ENCODE assay signal across 15 mouse cellular contexts in the genomic region with DNA sequence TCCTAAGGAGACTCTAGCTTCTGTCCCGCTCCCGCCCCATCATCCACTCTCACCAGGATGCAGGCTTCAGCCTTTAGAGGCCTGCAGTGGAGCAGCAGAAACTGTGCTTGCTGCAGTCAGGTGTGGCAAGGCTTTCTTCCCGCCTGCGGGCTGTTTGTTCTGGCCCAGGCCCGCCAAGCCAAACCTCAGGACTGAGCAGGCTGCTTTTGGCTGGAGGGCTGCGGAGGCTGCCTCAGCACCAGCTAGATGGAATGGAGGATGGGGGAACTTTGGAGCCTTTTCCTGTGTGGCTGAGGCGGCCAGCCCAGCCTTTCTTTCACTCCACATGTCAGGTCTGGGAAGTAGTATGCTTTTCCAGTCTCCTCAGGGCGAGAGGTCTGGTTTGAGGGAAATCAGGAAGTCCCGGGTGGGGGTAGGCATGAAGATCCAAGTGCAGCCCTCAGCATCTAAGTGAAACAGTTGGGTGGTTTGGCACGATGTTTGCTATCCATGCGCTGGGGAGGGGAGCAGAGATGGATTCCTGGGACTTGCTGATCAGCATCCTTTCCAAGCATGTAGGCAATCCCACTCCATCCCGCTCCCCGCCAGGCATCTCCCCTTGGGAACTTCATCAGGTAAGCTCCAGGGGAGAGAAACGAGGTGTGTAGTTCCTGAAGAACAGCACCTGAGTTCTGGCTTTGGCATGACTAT. TPM values are rescaled to one million over a fixed set of nuclear protein-coding genes. Genes with fewer than 3 reads are reported as not detected.
DNase-seq lines count a peak whose midpoint lies in the region; ATAC-seq and TF ChIP-seq lines count a peak whose summit lies in the region.
"Had no signal": no experiment of that assay in that cellular context is flagged by ENCODE, and none has a peak within 500 bp of the region (broad histone marks: within the 10 kb centered on the region; RNA-seq: fewer than 3 reads in every experiment).

No protein-coding gene starts in this region.

- no peak for ATAC-seq in kidney, embryonic 14.5 days (ENCODE audit: low FRiP score, low TSS enrichment)
- peak; percentile 57; the same call in 1 of the 2 replicates for ATAC-seq in embryonic facial prominence, embryonic 13.5 days (ENCODE audit: insufficient number of reproducible peaks, insufficient read depth, low FRiP score, low TSS enrichment, low read depth)
- ATAC-seq: forebrain, embryonic 15.5 days; hindbrain, postnatal 0 days; midbrain, embryonic 15.5 days had no signal

- in situ Hi-C loops in CH12.LX (cut with MboI; ENCODE audit: low pct_ligation_motif_present, low pct_unique_long_range_greater_than_20kb, low sequenced_read_pairs): no loop called here

- H3K9me3 ChIP-seq in kidney, embryonic 14.5 days (ENCODE audit: control insufficient read depth, low read length): no peaks in the 10 kb centered on the region
- H3K9me3 ChIP-seq in CH12.LX (replicated peaks; ENCODE audit: low read length): no peaks in the 10 kb centered on the region
- H3K9me3 ChIP-seq in embryonic facial prominence, embryonic 13.5 days: no peaks in the 10 kb centered on the region
- H3K9me3 ChIP-seq: forebrain, embryonic 15.5 days; midbrain, embryonic 15.5 days had no signal

- dilution Hi-C loops in CH12.LX (cut with MboI; ENCODE audit: extremely low pct_ligation_motif_present, extremely low pct_unique_long_range_greater_than_20kb, low sequenced_read_pairs): no loop called here

- no peak for DNase-seq in kidney, adult 18-20 months
- no peak for DNase-seq in CH12.LX (ENCODE audit: extremely low read depth)
- DNase-seq in layer of hippocampus, postnatal 36 days: peak; percentile 35 to 38
- no peak for DNase-seq in testis, postnatal 10 days (ENCODE audit: low spot score)
- no peak for DNase-seq in ovary, postnatal 10 days (ENCODE audit: low spot score)
- no peak for DNase-seq in right cerebral cortex, adult 18-20 months
- DNase-seq: gastrocnemius, postnatal 10 days; lung, postnatal 14 days; right cerebral cortex, postnatal 14 days; thymus, postnatal 36 days had no signal

- no peaks in the 10 kb centered on the region for H3K4me1 ChIP-seq in kidney, embryonic 14.5 days (ENCODE audit: control insufficient read depth, insufficient read depth, low read length)
- H3K4me1 ChIP-seq in CH12.LX (ENCODE audit: control insufficient read depth in 1 of 2, insufficient read depth in 2 of 2): peaks cover 17 to 73% of the 10 kb centered on the region in 2 experiments
- peaks cover 8% of the 10 kb centered on the region for H3K4me1 ChIP-seq in embryonic facial prominence, embryonic 13.5 days
- H3K4me1 ChIP-seq: forebrain, embryonic 15.5 days; midbrain, embryonic 15.5 days had no signal

- no peak overlapping the region for H3K9ac ChIP-seq in kidney, embryonic 14.5 days (ENCODE audit: low read depth, low read length)
- H3K9ac ChIP-seq in CH12.LX (ENCODE audit: insufficient read depth, low read depth): no peak overlapping the region
- peak overlapping the region; percentile 16; the same call in 1 of the 2 replicates for H3K9ac ChIP-seq in embryonic facial prominence, embryonic 13.5 days
- H3K9ac ChIP-seq: forebrain, embryonic 15.5 days; midbrain, embryonic 15.5 days had no signal

- no peak for TF ChIP-seq RAD21 in CH12.LX (IDR thresholded peaks at IDR 0.05; ENCODE audit: low read depth, low read length)

- TF ChIP-seq POLR2A in CH12.LX (IDR thresholded peaks at IDR 0.05; ENCODE audit: low read depth, low read length): no peak

- peaks cover 96% of the 10 kb centered on the region for H3K79me2 ChIP-seq in CH12.LX (replicated peaks; ENCODE audit: control insufficient read depth, extremely low read depth, insufficient read depth, poor library complexity, severe bottlenecking)

- no peak for TF ChIP-seq EP300 in CH12.LX (IDR thresholded peaks at IDR 0.05; ENCODE audit: low read length)

- no peaks in the 10 kb centered on the region for H3K36me3 ChIP-seq in kidney, embryonic 14.5 days (ENCODE audit: control insufficient read depth, insufficient read depth, low read length)
- peaks cover 18 to 66% of the 10 kb centered on the region in 2 experiments for H3K36me3 ChIP-seq in CH12.LX (replicated peaks in 1 of 2; ENCODE audit: control insufficient read depth in 1 of 2, insufficient read depth in 1 of 2, low read length in 1 of 2)
- H3K36me3 ChIP-seq in embryonic facial prominence, embryonic 13.5 days: no peaks in the 10 kb centered on the region
- H3K36me3 ChIP-seq: forebrain, embryonic 15.5 days; midbrain, embryonic 15.5 days had no signal

- TF ChIP-seq CTCF in CH12.LX (conservative IDR thresholded peaks at IDR 0.05 in 1 of 2, IDR thresholded peaks at IDR 0.05 in 1 of 2; ENCODE audit: low read depth in 2 of 2, low read length in 2 of 2): no peak

- H3K27ac ChIP-seq in kidney, embryonic 14.5 days (ENCODE audit: low read depth, low read length): 0 out of 2 replicates have a peak overlapping the region, but pooled peaks have one; percentile 1
- H3K27ac ChIP-seq in CH12.LX (ENCODE audit: insufficient read depth, low read depth): peak overlapping the region; percentile 4
- H3K27ac ChIP-seq in embryonic facial prominence, embryonic 13.5 days: peak overlapping the region; percentile 80
- H3K27ac ChIP-seq: forebrain, embryonic 15.5 days; hindbrain, postnatal 0 days; midbrain, embryonic 15.5 days had no signal

- H3K27me3 ChIP-seq in kidney, embryonic 14.5 days (ENCODE audit: control insufficient read depth, insufficient read depth, low read length): no peaks in the 10 kb centered on the region
- no peaks in the 10 kb centered on the region for H3K27me3 ChIP-seq in CH12.LX (replicated peaks)
- no peaks in the 10 kb centered on the region for H3K27me3 ChIP-seq in embryonic facial prominence, embryonic 13.5 days
- H3K27me3 ChIP-seq: forebrain, embryonic 15.5 days; midbrain, embryonic 15.5 days had no signal

- WGBS in kidney, embryonic 14.5 days: 67% methylated on average over 14 of the region's 14 CpGs
- WGBS in embryonic facial prominence, embryonic 13.5 days: 50% methylated on average over 14 of the region's 14 CpGs

- no peak overlapping the region for H3K4me3 ChIP-seq in kidney, embryonic 14.5 days (ENCODE audit: low read length)
- H3K4me3 ChIP-seq in CH12.LX (replicated peaks in 1 of 3; ENCODE audit: low read depth in 2 of 3, low read length in 2 of 3, poor library complexity in 1 of 3): no peak overlapping the region
- H3K4me3 ChIP-seq in embryonic facial prominence, embryonic 13.5 days: no peak overlapping the region
- H3K4me3 ChIP-seq: forebrain, embryonic 15.5 days; midbrain, embryonic 15.5 days had no signal

- H3K4me2 ChIP-seq in kidney, embryonic 14.5 days (replicated peaks; ENCODE audit: low read depth, low read length): no peak overlapping the region
- no peak overlapping the region for H3K4me2 ChIP-seq in CH12.LX (ENCODE audit: insufficient read depth, low read depth, poor library complexity, severe bottlenecking)
- H3K4me2 ChIP-seq in embryonic facial prominence, embryonic 13.5 days: no peak overlapping the region
- H3K4me2 ChIP-seq: forebrain, embryonic 15.5 days; midbrain, embryonic 15.5 days had no signal

TF ChIP-seq in CH12.LX, 34 proteins besides CTCF, POLR2A, EP300 and RAD21:
- no peak for TF ChIP-seq USF2 (conservative IDR thresholded peaks at IDR 0.05; ENCODE audit: low read depth, low read length)
- TF ChIP-seq NRF1 (IDR thresholded peaks at IDR 0.05; ENCODE audit: low read depth, low read length): no peak
- no peak for TF ChIP-seq KAT2A (IDR thresholded peaks at IDR 0.05; ENCODE audit: insufficient replicate concordance, low read length)
- no peak for TF ChIP-seq MAZ (IDR thresholded peaks at IDR 0.05; ENCODE audit: low read depth, low read length)
- TF ChIP-seq BHLHE40 (IDR thresholded peaks at IDR 0.05; ENCODE audit: low read depth, low read length): no peak
- TF ChIP-seq ETS1 (conservative IDR thresholded peaks at IDR 0.05; ENCODE audit: low read depth, low read length): no peak
- no peak for TF ChIP-seq TCF12 (IDR thresholded peaks at IDR 0.05; ENCODE audit: low read depth, low read length)
- TF ChIP-seq ELF1 (IDR thresholded peaks at IDR 0.05; ENCODE audit: low read depth, low read length): no peak
- TF ChIP-seq PAX5 (IDR thresholded peaks at IDR 0.05; ENCODE audit: low read length): no peak
- no peak for TF ChIP-seq GABPA (IDR thresholded peaks at IDR 0.05; ENCODE audit: insufficient replicate concordance, low read depth, low read length)
- no peak for TF ChIP-seq NELFE (IDR thresholded peaks at IDR 0.05; ENCODE audit: low read depth, low read length)
- no peak for TF ChIP-seq ZMIZ1 (IDR thresholded peaks at IDR 0.05; ENCODE audit: low read depth, low read length)
- no peak for TF ChIP-seq CHD2 (IDR thresholded peaks at IDR 0.05; ENCODE audit: low read length)
- TF ChIP-seq MAFK (IDR thresholded peaks at IDR 0.05; ENCODE audit: insufficient replicate concordance, low read length): no peak
- no peak for TF ChIP-seq ZNF384 (IDR thresholded peaks at IDR 0.05; ENCODE audit: low read depth, low read length)
- TF ChIP-seq MEF2A (IDR thresholded peaks at IDR 0.05; ENCODE audit: borderline replicate concordance, low read depth, low read length): no peak
- TF ChIP-seq SIN3A (IDR thresholded peaks at IDR 0.05; ENCODE audit: low read length): no peak
TF ChIP-seq in CH12.LX: peak in this region for 0.

RNA-seq across cellular contexts. Expression of a gene that starts 18.9 kb away (rescaled TPM):
- 2.6 and 5.0 TPM in 2 replicates for polyA plus RNA-seq in kidney, embryonic 14.5 days (2014; fragmentation: Nextera tagmentation; extraction: Ambion mirVana)
- total RNA-seq in CH12.LX (2012; rRNA removed) (194 and 205 TPM in 2 replicates), CH12.LX (2014; rRNA removed) (129 and 139 TPM in 2 replicates)
- 177 and 196 TPM in 2 replicates for polyA plus RNA-seq in CH12.LX (2012; ENCODE audit: insufficient read length, low read depth)
- polyA plus RNA-seq in embryonic facial prominence, embryonic 13.5 days (2015; fragmentation: Nextera tagmentation; extraction: Ambion mirVana): 2.4 and 3.1 TPM in 2 replicates
- 1 to 10 TPM; 2.6 to 3.3 TPM for total RNA-seq in layer of hippocampus, postnatal 36 days (2021)

Comparison
In these comparisons a context has a peak if more than half of its experiments do, and no peak if none do; other contexts are left out.
1. H3K27ac ChIP-seq: peak in every context shown above with its lines; median percentile 80 in embryonic facial prominence, embryonic 13.5 days; 4 in CH12.LX; 1 in kidney, embryonic 14.5 days.
2. DNase-seq: peak in layer of hippocampus, postnatal 36 days (2 of 2); none in kidney, adult 18-20 months (single experiment), CH12.LX (single experiment), testis, postnatal 10 days (single experiment), ovary, postnatal 10 days (single experiment) and right cerebral cortex, adult 18-20 months (single experiment).
3. RNA of a gene that starts 18.9 kb away (polyA plus RNA-seq): 177 to 196 TPM in CH12.LX; 2.6 to 5.0 TPM in kidney, embryonic 14.5 days and 2.4 to 3.1 TPM in embryonic facial prominence, embryonic 13.5 days; every median in the first group is over 10 times any median in the second.